Mouse (Mus musculus): ENCODE measurements around the gene Epb41l5.

GRCm38 (mm10) chr1:119495396-119495775 lies 153.4 kb downstream of the Epb41l5 start:
- TF ChIP-seq CTCF (IDR thresholded peaks at IDR 0.05; ENCODE audit: low read depth) (no peak), EP300 (IDR thresholded peaks at IDR 0.05; ENCODE audit: low read depth) (no peak)

Measured in liver, embryonic 14.5 days (tissue).